Mouse (Mus musculus): ENCODE data around the gene Zc3h10.
A peak's percentile ranks its signal among the peaks of the same experiment; 100 is the strongest.

GRCm38 (mm10) chr10:128525671-128526308 is 21.8 kb downstream of the Zc3h10 start, which contains the start of gene Esyt1:
- TF ChIP-seq POLR2A (IDR thresholded peaks at IDR 0.05; ENCODE audit: borderline replicate concordance, control insufficient read depth, low read depth, low read length), result peak; percentile 83
- peak; percentile 36; the same call in 1 of the 2 replicates for TF ChIP-seq CTCF (IDR thresholded peaks at IDR 0.05; ENCODE audit: control insufficient read depth, insufficient read depth, low read length)

Measured in bone marrow, adult 2 months (tissue).